Mouse (Mus musculus) inflammation-experienced regulatory T-cells, adult 6 months (primary cell): ENCODE results near the gene Gm5926. TPM values are rescaled to one million over a fixed set of nuclear protein-coding genes. Genes with fewer than 3 reads are reported as not detected.
"Not testable (repeated sequence)": the region's sequence is repeated elsewhere in the genome, so short reads cannot be mapped to it uniquely, and the experiment has no call there.

ENCODE experiments used
- ATAC-seq: one replicate; pipeline ENCODE4 v1.8.0; 2017
- polyA plus RNA-seq, 3 experiments: library from polyadenylated mRNA; unstranded; fragments of 100-300 nt; shearing (Covaris generic); gene quantifications; one replicate each; pipeline ENCODE4 v1.2.1; 2017

Gene Gm5926
- not detected for polyA plus RNA-seq

DNA sequence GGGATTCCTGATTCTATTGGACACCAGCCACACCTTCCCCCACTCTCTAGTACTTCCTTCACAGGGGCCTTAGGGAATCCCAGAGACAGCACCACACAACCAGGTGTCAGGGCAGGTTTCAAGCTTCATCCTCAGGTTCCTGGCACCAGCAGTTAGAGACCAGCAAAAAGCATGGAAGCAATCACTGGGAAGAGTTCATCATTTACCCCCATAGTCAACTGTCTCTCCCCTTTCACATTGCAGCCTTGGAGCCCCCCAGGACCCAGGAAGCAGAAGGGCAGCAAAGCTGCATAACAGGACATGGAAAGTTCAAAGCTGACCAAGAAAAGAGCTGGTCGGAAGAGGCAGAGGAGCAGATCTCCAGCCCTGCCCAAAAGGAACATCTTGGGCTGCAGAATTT lies at the start of gene Gm5926:
Gene Gm5926 (plus strand): TSS at position 301 of the 400 bp plus-strand sequence.
- ATAC-seq: not testable (repeated sequence)

DNA sequence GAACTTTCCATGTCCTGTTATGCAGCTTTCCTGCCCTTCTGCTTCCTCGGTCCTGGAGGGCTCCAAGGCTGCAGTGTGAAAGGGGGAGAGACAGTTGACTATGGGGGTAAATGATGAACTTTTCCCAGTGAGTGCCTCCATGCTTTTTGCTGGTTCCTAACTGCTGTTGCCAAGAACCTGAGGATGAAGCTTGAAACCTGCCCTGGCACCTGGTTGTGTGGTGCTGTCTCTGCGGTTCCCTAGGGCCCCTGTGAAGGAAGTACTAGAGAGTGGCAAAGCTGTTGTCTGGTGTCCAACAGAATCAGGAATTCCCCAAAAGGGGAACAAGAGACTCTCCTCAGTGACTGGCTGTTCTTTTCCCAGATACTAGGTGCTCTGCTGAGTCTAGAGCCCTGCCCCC lies 49.5 kb upstream of the Gm5926 start:
- not testable (repeated sequence) for ATAC-seq

DNA sequence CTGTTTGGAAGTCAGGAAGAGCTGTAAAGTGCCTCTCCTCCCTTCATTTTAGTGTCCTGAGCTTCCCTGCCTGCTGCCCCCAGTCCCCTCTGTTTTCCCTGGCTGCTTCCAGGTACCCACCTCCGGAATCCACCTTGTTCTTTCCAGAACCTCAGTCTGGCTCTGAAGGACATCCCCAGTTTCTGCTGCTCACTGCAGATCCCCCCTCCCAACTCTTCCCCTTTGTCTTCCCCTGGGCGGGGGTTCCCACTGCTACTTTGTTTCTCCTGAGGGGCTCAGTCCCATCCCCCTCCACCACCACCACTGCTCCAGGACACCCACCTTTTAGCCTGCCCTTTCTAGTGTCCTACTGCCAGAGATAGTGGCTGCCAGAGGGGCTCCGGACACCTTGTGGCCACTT lies 49.1 kb upstream of the Gm5926 start:
- ATAC-seq: not testable (repeated sequence)

Other genes starting within 250 kb of the Gm5926 start
- gene Btbd35f1, start 90.7 kb upstream of the Gm5926 start, polyA plus RNA-seq: not detected
- not detected for gene Btbd35f21, start 75.4 kb downstream of the Gm5926 start, polyA plus RNA-seq
- gene Btbd35f30, start 243.9 kb downstream of the Gm5926 start, polyA plus RNA-seq: not detected